ENCODE assay signal across 20 mouse cellular contexts in the genomic region with DNA sequence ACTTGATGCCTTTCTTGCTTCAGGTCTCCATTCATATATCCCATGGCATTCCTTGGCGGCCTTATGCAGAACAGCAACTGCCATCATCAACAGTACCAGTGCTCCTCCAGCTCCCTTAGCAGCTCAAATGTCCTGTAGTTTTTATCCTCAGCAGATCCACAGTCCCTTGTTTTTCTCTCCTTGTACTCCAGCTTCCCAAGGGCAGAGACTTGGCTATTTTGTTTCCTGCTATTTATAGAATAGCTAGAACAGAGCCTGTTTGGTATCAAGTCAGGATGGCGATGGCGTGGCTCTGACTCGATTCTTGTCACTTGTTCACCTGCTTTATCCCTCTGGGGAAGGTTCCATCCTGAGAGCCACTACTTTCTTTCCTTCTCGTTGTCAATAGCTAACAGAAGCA. TPM values are rescaled to one million over a fixed set of nuclear protein-coding genes. Genes with fewer than 3 reads are reported as not detected.
A peak's percentile ranks its signal among the peaks of the same experiment; 100 is the strongest.
DNase-seq lines count a peak whose midpoint lies in the region; ATAC-seq and TF ChIP-seq lines count a peak whose summit lies in the region.
"Had no signal": no experiment of that assay in that cellular context is flagged by ENCODE, and none has a peak within 500 bp of the region (broad histone marks: within the 10 kb centered on the region; RNA-seq: fewer than 3 reads in every experiment).

No protein-coding gene starts in this region.

- 88% methylated on average over 5 of the region's 5 CpGs for WGBS in bone marrow, adult 2 months
- 42% methylated on average over 5 of the region's 5 CpGs for WGBS in heart, embryonic 13.5 days
- 42% methylated on average over 5 of the region's 5 CpGs for WGBS in heart, postnatal 0 days

- H3K36me3 ChIP-seq in heart, embryonic 13.5 days, result no peaks in the 10 kb centered on the region
- no peaks in the 10 kb centered on the region for H3K36me3 ChIP-seq in heart, postnatal 0 days (replicated peaks; ENCODE audit: control insufficient read depth, insufficient read depth, low read length)
- H3K36me3 ChIP-seq: embryonic facial prominence, embryonic 10.5 days had no signal

- H3K27me3 ChIP-seq in heart, embryonic 13.5 days (replicated peaks), result no peaks in the 10 kb centered on the region
- H3K27me3 ChIP-seq in heart, postnatal 0 days (ENCODE audit: control insufficient read depth, insufficient read depth, low read length), result no peaks in the 10 kb centered on the region
- H3K27me3 ChIP-seq: CH12.LX had no signal

- no peak overlapping the region for H3K4me3 ChIP-seq in bone marrow, adult 2 months (replicated peaks; ENCODE audit: control insufficient read depth, low read depth, low read length)
- no peak overlapping the region for H3K4me3 ChIP-seq in heart, embryonic 13.5 days
- H3K4me3 ChIP-seq in heart, postnatal 0 days (ENCODE audit: low read depth, low read length), result no peak overlapping the region
- H3K4me3 ChIP-seq: embryonic facial prominence, embryonic 10.5 days; forebrain, embryonic 13.5 days had no signal

- H3K9me3 ChIP-seq in heart, embryonic 13.5 days, result no peaks in the 10 kb centered on the region
- no peaks in the 10 kb centered on the region for H3K9me3 ChIP-seq in heart, postnatal 0 days (replicated peaks; ENCODE audit: control insufficient read depth, low read length)
- H3K9me3 ChIP-seq: embryonic facial prominence, embryonic 10.5 days; forebrain, embryonic 13.5 days had no signal

- intact Hi-C loops in heart, postnatal 14 days (cut with DNase I), result loop anchor here (5.0 kb wide), 1 partner anchor 40 kb away; a partner anchor contains a TSS

- no peak overlapping the region; the same call in 1 of the 2 replicates for H3K9ac ChIP-seq in heart, embryonic 13.5 days
- no peak overlapping the region for H3K9ac ChIP-seq in heart, postnatal 0 days (replicated peaks; ENCODE audit: low read depth, low read length)
- H3K9ac ChIP-seq: forebrain, embryonic 13.5 days; forebrain, postnatal 0 days had no signal

- TF ChIP-seq CTCF in bone marrow, adult 2 months (IDR thresholded peaks at IDR 0.05; ENCODE audit: control insufficient read depth, insufficient read depth, low read length), result no peak
- TF ChIP-seq CTCF in heart, postnatal 0 days (IDR thresholded peaks at IDR 0.05; ENCODE audit: low read depth), result no peak

- TF ChIP-seq POLR2A in bone marrow, adult 2 months (IDR thresholded peaks at IDR 0.05; ENCODE audit: borderline replicate concordance, control insufficient read depth, low read depth, low read length), result no peak

- TF ChIP-seq EP300 in heart, postnatal 0 days (IDR thresholded peaks at IDR 0.05; ENCODE audit: low read depth), result 0 out of 2 replicates have a peak, but pooled peaks have one; percentile 39

- H3K4me1 ChIP-seq in bone marrow, adult 2 months (ENCODE audit: control insufficient read depth, insufficient read depth, low read length), result peaks cover 5% of the 10 kb centered on the region
- H3K4me1 ChIP-seq in heart, embryonic 13.5 days, result peaks cover 44% of the 10 kb centered on the region
- peaks cover 26% of the 10 kb centered on the region for H3K4me1 ChIP-seq in heart, postnatal 0 days (ENCODE audit: control insufficient read depth, insufficient read depth)

- 0 out of 2 replicates have a peak overlapping the region, but pooled peaks have one; percentile 13 for H3K27ac ChIP-seq in bone marrow, adult 2 months (ENCODE audit: control insufficient read depth, insufficient read depth, low read depth, low read length, poor library complexity)
- H3K27ac ChIP-seq in heart, embryonic 13.5 days (replicated peaks), result peak overlapping the region; percentile 74
- H3K27ac ChIP-seq in heart, postnatal 0 days (ENCODE audit: low read depth), result peak overlapping the region; percentile 76
- H3K27ac ChIP-seq: embryonic facial prominence, embryonic 10.5 days; forebrain, embryonic 13.5 days had no signal

- no peak overlapping the region; the same call in 1 of the 2 replicates for H3K4me2 ChIP-seq in heart, embryonic 13.5 days
- no peak overlapping the region for H3K4me2 ChIP-seq in heart, postnatal 0 days (ENCODE audit: low read depth, low read length)
- H3K4me2 ChIP-seq: forebrain, embryonic 13.5 days had no signal

- no peak for ATAC-seq in heart, embryonic 13.5 days (ENCODE audit: extremely low read depth, insufficient number of reproducible peaks, low FRiP score, low TSS enrichment)
- peak; percentile 33; the same call in 1 of the 2 replicates for ATAC-seq in heart, postnatal 0 days (ENCODE audit: insufficient read depth, low read depth)
- ATAC-seq: activated CD4-positive, CD25-positive, alpha-beta regulatory T cell, adult 4 months; forebrain, embryonic 13.5 days; forebrain, postnatal 0 days; hindbrain, embryonic 16.5 days; inflammation-experienced regulatory T-cells, adult 6 months; intestine, postnatal 0 days; Patski had no signal

- peak; percentile 44 to 50 for DNase-seq in heart, adult 18-20 months
- DNase-seq in heart, postnatal 14 days, result no peak
- DNase-seq in heart, postnatal 0 days (ENCODE audit: low spot score), result peak; percentile 54
- DNase-seq in testis, postnatal 14 days (ENCODE audit: low spot score), result no peak
- DNase-seq: adrenal gland, postnatal 25 days; cerebellum, adult 2 months; cerebellum, postnatal 10 days; forebrain, postnatal 0 days; gastrocnemius, postnatal 36 days; kidney, adult 8-10 months had no signal

RNA-seq across cellular contexts. Expression of a gene that starts 38.1 kb away (rescaled TPM):
- 10 to 100 TPM; 49.3 to 52.2 TPM for total RNA-seq in heart, adult 18-20 months (2021)
- 10 to 100 TPM; 45.7 to 47.5 TPM for total RNA-seq in heart, postnatal 14 days (2021)
- 11.4 and 13.5 TPM in 2 replicates for polyA plus RNA-seq in bone marrow, adult 2 months (2011; ENCODE audit: insufficient read depth, insufficient read length, low replicate concordance, missing spikeins)
- 14.1 and 14.6 TPM in 2 replicates for polyA plus RNA-seq in heart, embryonic 13.5 days (2015; fragmentation: Nextera tagmentation; extraction: Ambion mirVana)
- total RNA-seq in heart, postnatal 0 days (2014; rRNA removed; ENCODE audit: low replicate concordance), result 37.7 and 40.1 TPM in 2 replicates
- 22.0 and 24.9 TPM in 2 replicates for polyA plus RNA-seq in heart, postnatal 0 days (2015; fragmentation: Nextera tagmentation; extraction: Ambion mirVana)

RNA-seq across cellular contexts. Expression of a gene that starts 40.9 kb away (rescaled TPM):
- 10 to 100 TPM; 40.5 to 45.0 TPM for total RNA-seq in heart, adult 18-20 months (2021)
- total RNA-seq in heart, postnatal 14 days (2021), result 10 to 100 TPM; 45.7 to 45.9 TPM
- polyA plus RNA-seq in bone marrow, adult 2 months (2011; ENCODE audit: insufficient read depth, insufficient read length, low replicate concordance, missing spikeins), result 13.0 and 16.7 TPM in 2 replicates
- 4.9 and 6.2 TPM in 2 replicates for polyA plus RNA-seq in heart, embryonic 13.5 days (2015; fragmentation: Nextera tagmentation; extraction: Ambion mirVana)
- total RNA-seq in heart, postnatal 0 days (2014; rRNA removed; ENCODE audit: low replicate concordance), result 42.5 and 54.6 TPM in 2 replicates
- 6.7 and 6.9 TPM in 2 replicates for polyA plus RNA-seq in heart, postnatal 0 days (2015; fragmentation: Nextera tagmentation; extraction: Ambion mirVana)

Comparison
In these comparisons a context has a peak if more than half of its experiments do, and no peak if none do; other contexts are left out.
1. DNase-seq: peak in heart, adult 18-20 months (2 of 2) and heart, postnatal 0 days (single experiment); none in heart, postnatal 14 days (0 of 2) and testis, postnatal 14 days (single experiment).
2. H3K27ac ChIP-seq: peak in every context shown above with its lines; median percentile 76 in heart, postnatal 0 days; 74 in heart, embryonic 13.5 days; 13 in bone marrow, adult 2 months.